Mouse (Mus musculus) lung, adult 18-20 months (tissue): ENCODE data around the gene Slc25a41.

Experiments
- DNase-seq, 2 experiments: peaks; one replicate each; pipeline ENCODE4 v3.0.0; 2022; ENCODE audit warnings: mixed read lengths in 2 of 2

Slc25a41 gene

GRCm38 (mm10) chr17:56990115-56990746 lies 51.2 kb downstream of the Slc25a41 start, which contains the start of gene Clpp:
Gene Clpp, plus strand, starts transcription at chr17:56990305.
- peak; percentile 97 to 98 for DNase-seq

- DNase-seq: peak in 1 of 2 experiments; percentile 84
Measured at GRCm38 (mm10) chr17:56989467-56990114, 51.9 kb downstream of the Slc25a41 start.

GRCm38 (mm10) chr17:56988921-56989430 lies 52.5 kb downstream of the Slc25a41 start:
- DNase-seq: no peak

GRCm38 (mm10) chr17:56988441-56988840 lies 53.0 kb downstream of the Slc25a41 start:
- DNase-seq: no peak

GRCm38 (mm10) chr17:56986105-56986805 lies 55.2 kb downstream of the Slc25a41 start:
- no peak for DNase-seq

- no peak for DNase-seq
Measured at GRCm38 (mm10) chr17:56985656-56986055, 55.8 kb downstream of the Slc25a41 start.

- no peak for DNase-seq
Measured at GRCm38 (mm10) chr17:56984886-56985285, 56.6 kb downstream of the Slc25a41 start.
